Mouse (Mus musculus) myocyte (in vitro differentiated cells): Measurements from ENCODE around the gene Ypel1.

Source experiments
- CEBPB ChIP-seq: IDR thresholded peaks from 2 replicates; pipeline ENCODE4 v1.6.1; 2011; ENCODE audit warnings: mild to moderate bottlenecking, moderate library complexity; ENCODE audit not compliant: poor library complexity, insufficient read depth, severe bottlenecking
- E2F4 ChIP-seq: IDR thresholded peaks from one replicate; pipeline ENCODE4 v1.6.1; 2011; ENCODE audit warnings: mild to moderate bottlenecking, control low read depth, moderate library complexity; ENCODE audit not compliant: insufficient read depth
- MAX ChIP-seq: IDR thresholded peaks from one replicate; pipeline ENCODE4 v1.6.1; 2011; ENCODE audit warnings: low read depth, mild to moderate bottlenecking, control low read depth
- POLR2A ChIP-seq: IDR thresholded peaks from one replicate; pipeline ENCODE4 v1.6.1; 2011; ENCODE audit warnings: low read depth, mild to moderate bottlenecking, control low read depth, moderate library complexity; ENCODE audit not compliant: insufficient read length
- SRF ChIP-seq: IDR thresholded peaks from one replicate; pipeline ENCODE4 v1.6.1; 2011; ENCODE audit warnings: low read depth; ENCODE audit not compliant: control insufficient read depth, insufficient read length
- TCF12 ChIP-seq: IDR thresholded peaks from one replicate; pipeline ENCODE4 v1.6.1; 2011; ENCODE audit warnings: mild to moderate bottlenecking, control low read depth; ENCODE audit not compliant: poor library complexity, insufficient read depth, severe bottlenecking
- TCF3 ChIP-seq: IDR thresholded peaks from one replicate; pipeline ENCODE4 v1.6.1; 2011; ENCODE audit warnings: low read depth, control low read depth; ENCODE audit not compliant: insufficient read length
- USF1 ChIP-seq: IDR thresholded peaks from one replicate; pipeline ENCODE4 v1.6.1; 2011; ENCODE audit warnings: low read depth, mild to moderate bottlenecking, control low read depth, moderate library complexity

DNA sequence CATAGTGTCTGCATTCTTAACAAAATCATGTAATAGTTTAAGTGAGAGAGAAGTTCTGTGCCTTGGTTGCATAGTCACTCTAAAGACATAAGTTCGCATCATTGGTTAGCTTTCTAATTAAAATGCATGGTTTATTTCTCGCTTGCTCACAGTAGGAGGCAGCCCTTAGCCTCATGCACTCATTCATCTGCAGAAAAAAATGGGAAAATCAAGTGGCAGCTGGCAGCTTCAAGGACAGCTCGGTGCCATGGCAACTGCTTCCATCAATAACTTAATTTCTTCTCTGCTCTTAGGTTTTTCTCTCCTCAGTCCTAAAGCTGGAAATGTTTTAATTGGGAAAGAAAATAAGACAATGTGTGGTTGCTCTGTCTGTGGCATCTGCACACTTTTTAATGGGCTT lies 13.9 kb upstream of the Ypel1 start:
- TF ChIP-seq USF1 (no peak), POLR2A (no peak), CEBPB (no peak), TCF12 (no peak), MAX (no peak), SRF (no peak), E2F4 (no peak), TCF3 (no peak)
